Mouse (Mus musculus) liver, embryonic 13.5 days (tissue): ENCODE results near the gene Stat6. TPM values are rescaled to one million over a fixed set of nuclear protein-coding genes. Genes with fewer than 3 reads are reported as not detected.

Source experiments
- ATAC-seq: fragments of 200-750 bp; cut with Nextera tagmentation; 2 replicates; pipeline ENCODE4 v1.8.0; 2017; ENCODE audit warnings: low read depth, mild to moderate bottlenecking, moderate number of reproducible peaks, moderate library complexity
- DNase-seq: peaks from one replicate; pipeline ENCODE4 v3.0.0; 2022
- H3K27ac ChIP-seq: fragments of 300-500 bp; sonication (generic); 2 replicates; pipeline ENCODE4 v1.5.1; 2015; ENCODE audit warnings: moderate library complexity, mild to moderate bottlenecking, inconsistent platforms
- H3K27me3 ChIP-seq: fragments of 300-500 bp; sonication (generic); 2 replicates; pipeline ENCODE4 v1.6.1; 2015; ENCODE audit warnings: mild to moderate bottlenecking, inconsistent platforms
- H3K36me3 ChIP-seq: fragments of 300-500 bp; sonication (generic); 2 replicates; pipeline ENCODE4 v1.6.1; 2015; ENCODE audit warnings: mild to moderate bottlenecking, inconsistent platforms
- H3K4me1 ChIP-seq: fragments of 300-500 bp; sonication (generic); replicated peaks from 2 replicates; pipeline ENCODE4 v1.6.1; 2015; ENCODE audit warnings: inconsistent platforms
- H3K4me2 ChIP-seq: fragments of 300-500 bp; sonication (generic); 2 replicates; pipeline ENCODE4 v1.6.1; 2015; ENCODE audit warnings: inconsistent platforms, mild to moderate bottlenecking, moderate library complexity
- H3K4me3 ChIP-seq: fragments of 300-500 bp; sonication (generic); replicated peaks from 2 replicates; pipeline ENCODE4 v1.5.1; 2015; ENCODE audit warnings: mild to moderate bottlenecking, inconsistent platforms
- H3K9ac ChIP-seq: fragments of 300-500 bp; sonication (generic); 2 replicates; pipeline ENCODE4 v1.6.1; 2015; ENCODE audit warnings: mild to moderate bottlenecking, inconsistent platforms
- H3K9me3 ChIP-seq: fragments of 300-500 bp; sonication (generic); replicated peaks from 2 replicates; pipeline ENCODE4 v1.6.1; 2016; ENCODE audit warnings: inconsistent platforms
- WGBS: fragments of 180-500 bp; shearing (Covaris S2); methylation state at CpG from one replicate; pipeline ENCODE4 v1.1.7; 2015; ENCODE audit not compliant: insufficient replicate concordance; 5-methylcytosine and 5-hydroxymethylcytosine counted together
- polyA plus RNA-seq: library from polyadenylated mRNA; unstranded; fragments of >200 nt; fragmentation: Nextera tagmentation; extraction: Ambion mirVana; gene quantifications from 2 replicates; pipeline ENCODE4 v1.2.1, GENCODE M21; 2015

Stat6 gene
- polyA plus RNA-seq, result 12.3 and 15.5 TPM in 2 replicates

- peak within 1 kb of the TSS; percentile 93 for H3K4me2 ChIP-seq
- under 1% methylated on average over 37 of the region's 37 CpGs for WGBS
- H3K9ac ChIP-seq, result peak within 1 kb of the TSS; percentile 84
- H3K4me1 ChIP-seq, result peaks cover 30% of the 10 kb centered on the region
- DNase-seq, result peak; percentile 70
- no peaks in the 10 kb centered on the region for H3K27me3 ChIP-seq
- peaks cover 2% of the 10 kb centered on the region; the same call in 1 of the 2 replicates for H3K36me3 ChIP-seq
- H3K4me3 ChIP-seq, result peak within 1 kb of the TSS; percentile 72
- H3K27ac ChIP-seq, result peak within 1 kb of the TSS; percentile 87
- peak; percentile 79 for ATAC-seq
- H3K9me3 ChIP-seq, result no peaks in the 10 kb centered on the region
Observed at GRCm38 (mm10) chr10:127642772-127643552, at the start of gene Stat6. Gene Stat6, plus strand, starts transcription at chr10:127642986.

- Histone ChIP-seq H3K27me3 (no peaks in the 10 kb centered on the region), H3K9ac (no peak overlapping the region), H3K36me3 (peaks cover 24% of the 10 kb centered on the region), H3K9me3 (no peaks in the 10 kb centered on the region), H3K4me3 (no peak overlapping the region), H3K4me2 (no peak overlapping the region), H3K27ac (peak overlapping the region; percentile 21), H3K4me1 (peaks cover 50% of the 10 kb centered on the region)
- DNase-seq (no peak), ATAC-seq (no peak)
- WGBS, result 23% methylated on average over 8 of the region's 8 CpGs
Observed at GRCm38 (mm10) chr10:127594405-127594804, 48.4 kb upstream of the Stat6 start.

- no peak overlapping the region for H3K4me3 ChIP-seq
- H3K36me3 ChIP-seq, result peaks cover 17% of the 10 kb centered on the region
- H3K9me3 ChIP-seq, result no peaks in the 10 kb centered on the region
- peaks cover 57% of the 10 kb centered on the region for H3K4me1 ChIP-seq
- ATAC-seq, result no peak
- WGBS, result 68% methylated on average over 30 of the region's 30 CpGs
- no peak overlapping the region for H3K4me2 ChIP-seq
- peak overlapping the region; percentile 21 for H3K27ac ChIP-seq
- DNase-seq, result no peak
- H3K27me3 ChIP-seq, result no peaks in the 10 kb centered on the region
- H3K9ac ChIP-seq, result no peak overlapping the region
Observed at GRCm38 (mm10) chr10:127594930-127595715, 47.7 kb upstream of the Stat6 start.

GRCm38 (mm10) chr10:127596321-127596941, 46.4 kb upstream of the Stat6 start:
- DNase-seq (no peak), ATAC-seq (no peak; the same call in 1 of the 2 replicates)
- Histone ChIP-seq H3K27ac (peak overlapping the region; percentile 42; the same call in 1 of the 2 replicates), H3K9ac (no peak overlapping the region), H3K9me3 (no peaks in the 10 kb centered on the region), H3K4me1 (peaks cover 66% of the 10 kb centered on the region), H3K27me3 (no peaks in the 10 kb centered on the region), H3K4me3 (no peak overlapping the region), H3K4me2 (no peak overlapping the region), H3K36me3 (peaks cover 16% of the 10 kb centered on the region)
- WGBS, result 26% methylated on average over 7 of the region's 7 CpGs

GRCm38 (mm10) chr10:127597311-127597901, 45.4 kb upstream of the Stat6 start:
- no peak overlapping the region for H3K9ac ChIP-seq
- no peak overlapping the region for H3K4me2 ChIP-seq
- H3K9me3 ChIP-seq, result no peaks in the 10 kb centered on the region
- peaks cover 66% of the 10 kb centered on the region for H3K4me1 ChIP-seq
- H3K36me3 ChIP-seq, result peaks cover 19% of the 10 kb centered on the region
- no peaks in the 10 kb centered on the region for H3K27me3 ChIP-seq
- no peak for DNase-seq
- no peak overlapping the region for H3K4me3 ChIP-seq
- no peak for ATAC-seq
- 63% methylated on average over 5 of the region's 5 CpGs for WGBS
- peak overlapping the region; percentile 17; the same call in 1 of the 2 replicates for H3K27ac ChIP-seq

GRCm38 (mm10) chr10:127598607-127599006, 44.2 kb upstream of the Stat6 start:
- DNase-seq (no peak), ATAC-seq (no peak)
- Histone ChIP-seq H3K27me3 (no peaks in the 10 kb centered on the region), H3K4me2 (no peak overlapping the region), H3K36me3 (peaks cover 18% of the 10 kb centered on the region), H3K4me1 (peaks cover 71% of the 10 kb centered on the region), H3K4me3 (no peak overlapping the region), H3K9me3 (no peaks in the 10 kb centered on the region), H3K9ac (no peak overlapping the region), H3K27ac (no peak overlapping the region)
- 63% methylated on average over 8 of the region's 8 CpGs for WGBS

- H3K27ac ChIP-seq, result no peak overlapping the region
- no peak overlapping the region for H3K4me2 ChIP-seq
- WGBS, result 66% methylated on average over 11 of the region's 11 CpGs
- H3K27me3 ChIP-seq, result 0 out of 2 replicates have a peak, but pooled peaks cover 6% of the 10 kb centered on the region
- H3K36me3 ChIP-seq, result peaks cover 17% of the 10 kb centered on the region; the same call in 1 of the 2 replicates
- no peaks in the 10 kb centered on the region for H3K9me3 ChIP-seq
- no peak overlapping the region for H3K9ac ChIP-seq
- peaks cover 77% of the 10 kb centered on the region for H3K4me1 ChIP-seq
- DNase-seq (no peak), ATAC-seq (no peak)
- H3K4me3 ChIP-seq, result no peak overlapping the region
Observed at GRCm38 (mm10) chr10:127599252-127599651, 43.5 kb upstream of the Stat6 start.

GRCm38 (mm10) chr10:127599779-127600541, 42.8 kb upstream of the Stat6 start:
- H3K27ac ChIP-seq, result peak overlapping the region; percentile 60
- WGBS, result 62% methylated on average over 17 of the region's 17 CpGs
- H3K27me3 ChIP-seq, result 0 out of 2 replicates have a peak, but pooled peaks cover 7% of the 10 kb centered on the region
- DNase-seq, result no peak
- no peaks in the 10 kb centered on the region for H3K9me3 ChIP-seq
- no peak overlapping the region for H3K4me3 ChIP-seq
- ATAC-seq, result no peak
- H3K4me1 ChIP-seq, result peaks cover 77% of the 10 kb centered on the region
- H3K9ac ChIP-seq, result no peak overlapping the region
- peaks cover 13% of the 10 kb centered on the region for H3K36me3 ChIP-seq
- H3K4me2 ChIP-seq, result no peak overlapping the region

GRCm38 (mm10) chr10:127602194-127602593, 40.6 kb upstream of the Stat6 start:
- no peaks in the 10 kb centered on the region for H3K9me3 ChIP-seq
- H3K4me2 ChIP-seq, result no peak overlapping the region
- H3K27ac ChIP-seq, result no peak overlapping the region
- H3K4me3 ChIP-seq, result no peak overlapping the region
- H3K4me1 ChIP-seq, result peaks cover 62% of the 10 kb centered on the region
- no peak overlapping the region for H3K9ac ChIP-seq
- H3K36me3 ChIP-seq, result peaks cover 26% of the 10 kb centered on the region; the same call in 1 of the 2 replicates
- 0 out of 2 replicates have a peak, but pooled peaks cover 7% of the 10 kb centered on the region for H3K27me3 ChIP-seq
- WGBS, result 75% methylated on average over 6 of the region's 6 CpGs
- ATAC-seq, result no peak
- DNase-seq, result no peak
